Mouse (Mus musculus) kidney, adult 2 months (tissue): ENCODE results near the gene Ndufa4l2. TPM values are rescaled to one million over a fixed set of nuclear protein-coding genes. Genes with fewer than 3 reads are reported as not detected.

Experiments
- DNase-seq: peaks from one replicate; pipeline ENCODE4 v3.0.0; 2021
- H3K27ac ChIP-seq: fragments of 200-500 bp; 2 replicates; pipeline ENCODE4 v1.5.1; 2012; ENCODE audit warnings: low read depth, low read length, control low read depth, inconsistent platforms; ENCODE audit not compliant: insufficient read depth
- H3K27me3 ChIP-seq: fragments of 200-500 bp; replicated peaks from 2 replicates; pipeline ENCODE4 v1.6.1; 2012; ENCODE audit warnings: mild to moderate bottlenecking, moderate library complexity, low read length, inconsistent platforms; ENCODE audit not compliant: control insufficient read depth, insufficient read depth
- H3K36me3 ChIP-seq: fragments of 200-500 bp; 2 replicates; pipeline ENCODE4 v1.6.1; 2012; ENCODE audit warnings: mild to moderate bottlenecking, moderate library complexity, low read length, inconsistent platforms; ENCODE audit not compliant: control insufficient read depth, insufficient read depth
- H3K4me1 ChIP-seq: fragments of 200-500 bp; 2 replicates; pipeline ENCODE4 v1.6.1; 2011; ENCODE audit warnings: low read length; ENCODE audit not compliant: control insufficient read depth, insufficient read depth
- H3K4me3 ChIP-seq: fragments of 200-500 bp; 2 replicates; pipeline ENCODE4 v1.5.1; 2011; ENCODE audit warnings: mild to moderate bottlenecking, low read depth, low read length, control low read depth; ENCODE audit not compliant: insufficient read depth
- CTCF ChIP-seq: fragments of 200-500 bp; conservative IDR thresholded peaks from 2 replicates; pipeline ENCODE4 v1.5.1; 2011; ENCODE audit warnings: low read depth, mild to moderate bottlenecking, control low read depth, low read length, moderate library complexity, mixed read lengths; ENCODE audit not compliant: insufficient read depth, insufficient read length
- POLR2A ChIP-seq: fragments of 200-500 bp; IDR thresholded peaks from one replicate; pipeline ENCODE4 v1.6.1; 2011; ENCODE audit warnings: low read depth, low read length, control low read depth
- WGBS: fragments of 180-500 bp; shearing (Covaris S2); methylation state at CpG from one replicate; pipeline ENCODE4 v1.1.7; 2018; 5-methylcytosine and 5-hydroxymethylcytosine counted together
- polyA plus RNA-seq: library from polyadenylated mRNA; depleted of rRNA; stranded (reverse); fragments of >200 nt; gene quantifications from 2 replicates; pipeline ENCODE4 v1.2.3, GENCODE M21; 2012

The Ndufa4l2 gene
- polyA plus RNA-seq, 1 experiment = 24.4 TPM

DNA sequence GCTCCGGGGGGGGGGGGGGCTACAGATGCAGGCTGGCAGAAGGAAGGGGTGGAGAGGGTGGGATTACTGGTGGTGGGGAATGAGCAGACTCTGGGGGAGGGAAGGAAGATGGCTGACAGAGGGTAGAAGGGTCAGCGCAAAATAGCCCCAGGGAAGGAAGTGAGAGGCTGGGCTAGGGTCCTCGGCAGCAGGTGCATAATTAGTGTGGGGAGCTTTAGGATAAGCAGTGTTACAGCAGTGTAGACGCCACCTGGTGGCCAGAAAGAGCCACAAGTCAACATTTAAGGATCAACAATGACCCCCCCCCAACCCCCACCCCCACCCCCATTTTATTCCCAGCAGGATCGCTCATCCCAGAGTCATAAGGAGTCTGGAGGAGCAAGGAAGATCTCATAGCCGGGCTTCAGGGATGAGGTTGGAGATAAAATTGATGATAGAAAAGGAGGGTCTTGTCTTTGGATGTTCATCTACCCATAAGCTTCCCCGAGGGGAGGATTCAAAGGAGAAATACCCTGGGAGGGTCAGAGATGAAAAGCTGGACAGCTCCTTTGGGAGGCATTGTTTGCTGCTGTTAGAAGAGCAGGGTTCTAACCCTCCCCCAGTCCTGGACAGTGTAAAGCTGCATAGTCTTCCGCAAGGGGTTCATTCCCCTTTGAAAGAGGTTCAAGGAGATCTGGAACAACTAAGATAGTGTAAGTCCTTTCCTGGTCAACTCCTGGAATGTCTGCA lies 22.0 kb downstream of the Ndufa4l2 start:
- Histone ChIP-seq H3K4me1 (peaks cover 10% of the 10 kb centered on the region), H3K4me3 (no peak overlapping the region), H3K36me3 (no peaks in the 10 kb centered on the region), H3K27ac (no peak overlapping the region), H3K27me3 (0 out of 2 replicates have a peak, but pooled peaks cover 2% of the 10 kb centered on the region)
- TF ChIP-seq POLR2A = no peak
- peak; percentile 51 for TF ChIP-seq CTCF
- DNase-seq = peak; percentile 56
- WGBS = 10% methylated on average over 8 of the region's 8 CpGs

GRCm38 (mm10) chr10:127537854-127538583 lies 23.3 kb downstream of the Ndufa4l2 start:
- H3K27me3 ChIP-seq = 0 out of 2 replicates have a peak, but pooled peaks cover 2% of the 10 kb centered on the region
- H3K27ac ChIP-seq = no peak overlapping the region
- DNase-seq = peak; percentile 84
- TF ChIP-seq POLR2A = no peak
- peak; percentile 96 for TF ChIP-seq CTCF
- no peak overlapping the region for H3K4me3 ChIP-seq
- no peaks in the 10 kb centered on the region for H3K36me3 ChIP-seq
- H3K4me1 ChIP-seq = peaks cover 10% of the 10 kb centered on the region
- WGBS = 30% methylated on average over 7 of the region's 7 CpGs

DNA sequence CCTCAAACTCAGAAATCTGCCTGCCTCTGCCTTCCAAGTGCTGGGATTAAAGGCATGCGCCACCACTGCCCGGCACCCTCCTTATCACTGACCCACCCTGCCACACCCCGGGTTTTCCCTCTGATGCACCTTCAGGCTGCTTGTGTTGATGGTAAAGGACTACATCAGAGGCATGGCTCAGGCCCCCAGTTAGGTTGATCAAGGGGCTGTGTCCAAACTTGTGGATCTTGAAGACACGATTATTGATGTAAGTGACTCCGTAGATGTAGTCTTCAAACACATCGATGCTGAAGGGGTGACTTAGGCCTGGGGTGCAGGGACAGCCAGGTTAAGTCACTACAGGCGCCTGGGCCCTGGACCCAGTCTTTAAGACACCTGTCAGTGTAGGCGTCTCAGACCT lies 26.7 kb downstream of the Ndufa4l2 start:
- no peak for DNase-seq
- WGBS = 94% methylated on average over 8 of the region's 8 CpGs
- Histone ChIP-seq H3K4me1 (no peaks in the 10 kb centered on the region), H3K36me3 (no peaks in the 10 kb centered on the region), H3K4me3 (no peak overlapping the region), H3K27me3 (no peaks in the 10 kb centered on the region), H3K27ac (no peak overlapping the region)
- TF ChIP-seq CTCF = no peak
- no peak for TF ChIP-seq POLR2A

- no peak for TF ChIP-seq CTCF
- TF ChIP-seq POLR2A = no peak
- Histone ChIP-seq H3K4me1 (no peaks in the 10 kb centered on the region), H3K4me3 (no peak overlapping the region), H3K27me3 (no peaks in the 10 kb centered on the region), H3K27ac (no peak overlapping the region), H3K36me3 (no peaks in the 10 kb centered on the region)
- WGBS = 56% methylated on average over 13 of the region's 13 CpGs
- peak; percentile 23 for DNase-seq
Observed at GRCm38 (mm10) chr10:127542084-127542483, 27.3 kb downstream of the Ndufa4l2 start.

GRCm38 (mm10) chr10:127542720-127543119 lies 28.0 kb downstream of the Ndufa4l2 start:
- H3K4me1 ChIP-seq = no peaks in the 10 kb centered on the region
- H3K27ac ChIP-seq = no peak overlapping the region
- DNase-seq = no peak
- H3K36me3 ChIP-seq = no peaks in the 10 kb centered on the region
- no peak for TF ChIP-seq POLR2A
- TF ChIP-seq CTCF = no peak
- H3K4me3 ChIP-seq = no peak overlapping the region
- WGBS = 55% methylated on average over 6 of the region's 6 CpGs
- no peaks in the 10 kb centered on the region for H3K27me3 ChIP-seq

DNA sequence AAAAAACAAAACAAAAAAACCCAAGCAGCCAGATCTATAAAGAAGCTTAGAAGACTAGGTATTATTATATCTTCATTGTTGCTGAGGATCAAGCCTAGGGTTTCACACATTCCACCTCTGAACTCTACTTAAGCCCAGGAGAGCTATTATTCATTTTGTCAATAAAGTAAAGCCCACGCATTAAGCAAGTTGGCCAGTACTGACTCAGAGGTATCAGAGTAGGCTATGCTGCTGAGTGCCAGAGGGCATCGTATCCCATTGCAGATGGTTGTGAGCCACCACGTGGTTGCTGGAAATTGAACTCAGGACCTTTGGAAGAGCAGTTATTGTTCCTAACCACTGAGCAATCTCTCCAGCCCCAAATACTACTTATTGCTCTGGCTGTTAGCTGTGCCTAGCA lies 29.1 kb downstream of the Ndufa4l2 start:
- H3K27me3 ChIP-seq = no peaks in the 10 kb centered on the region
- WGBS = 68% methylated on average over 3 of the region's 3 CpGs
- no peak for TF ChIP-seq POLR2A
- no peak for TF ChIP-seq CTCF
- no peaks in the 10 kb centered on the region for H3K36me3 ChIP-seq
- H3K4me3 ChIP-seq = no peak overlapping the region
- no peak overlapping the region for H3K27ac ChIP-seq
- DNase-seq = no peak
- H3K4me1 ChIP-seq = no peaks in the 10 kb centered on the region

DNA sequence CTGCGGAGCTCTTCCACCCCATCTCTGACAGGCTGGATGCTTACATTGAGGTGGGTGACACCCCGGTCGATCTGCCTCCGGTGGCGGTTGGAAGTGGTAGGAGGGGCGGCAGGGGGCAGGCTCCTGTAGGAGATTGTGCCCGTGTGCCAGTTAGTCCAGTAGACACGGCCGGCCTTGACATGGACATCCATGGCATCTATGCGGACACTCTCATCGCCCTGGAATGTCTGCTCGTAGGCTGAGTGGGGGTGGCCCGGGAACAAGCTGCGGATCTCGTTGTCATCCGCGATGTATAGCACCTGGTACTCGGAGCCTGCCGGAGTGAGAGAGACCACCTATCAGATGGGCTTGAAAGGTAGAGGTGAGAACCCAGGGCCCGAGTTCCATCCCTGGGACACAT lies 29.6 kb downstream of the Ndufa4l2 start:
- no peak overlapping the region for H3K27ac ChIP-seq
- no peak for DNase-seq
- H3K36me3 ChIP-seq = no peaks in the 10 kb centered on the region
- H3K27me3 ChIP-seq = no peaks in the 10 kb centered on the region
- TF ChIP-seq POLR2A = no peak
- TF ChIP-seq CTCF = no peak
- H3K4me3 ChIP-seq = no peak overlapping the region
- 90% methylated on average over 20 of the region's 20 CpGs for WGBS
- no peaks in the 10 kb centered on the region for H3K4me1 ChIP-seq
